Mouse (Mus musculus) G1E (cell line): ENCODE data around the gene Pias4. TPM values are rescaled to one million over a fixed set of nuclear protein-coding genes. Genes with fewer than 3 reads are reported as not detected.
"Not testable (repeated sequence)": the region's sequence is repeated elsewhere in the genome, so short reads cannot be mapped to it uniquely, and the experiment has no call there.

ENCODE experiments used
- ATAC-seq: 2 replicates; pipeline ENCODE4 v1.8.0; 2016; ENCODE audit warnings: mild to moderate bottlenecking; ENCODE audit not compliant: insufficient number of reproducible peaks, poor library complexity, low FRiP score, severe bottlenecking; ENCODE audit errors: extremely low read depth
- DNase-seq: peaks from one replicate; pipeline ENCODE4 v3.0.0; 2012; ENCODE audit warnings: low spot score
- H3K27me3 ChIP-seq: 2 replicates; pipeline ENCODE4 v1.6.1; 2012; ENCODE audit warnings: mild to moderate bottlenecking, low read length, inconsistent platforms; ENCODE audit not compliant: insufficient read depth
- H3K36me3 ChIP-seq: replicated peaks from 2 replicates; pipeline ENCODE3; 2012; ENCODE audit warnings: mild to moderate bottlenecking, inconsistent platforms
- H3K4me1 ChIP-seq: 2 replicates; pipeline ENCODE4 v1.6.1; 2012; ENCODE audit warnings: low read depth, low read length, inconsistent platforms, mixed read lengths; ENCODE audit not compliant: insufficient read depth
- H3K4me3 ChIP-seq: 2 replicates; pipeline ENCODE4 v1.5.1; 2012; ENCODE audit warnings: low read depth, mild to moderate bottlenecking, inconsistent platforms, low read length, moderate library complexity, mixed read lengths
- H3K9me3 ChIP-seq: replicated peaks from 2 replicates; pipeline ENCODE4 v1.6.1; 2012; ENCODE audit warnings: inconsistent platforms
- CTCF ChIP-seq: IDR thresholded peaks from 2 replicates; pipeline ENCODE4 v1.5.1; 2012; ENCODE audit warnings: low read depth, low read length, inconsistent platforms, mixed read lengths
- GATA1 ChIP-seq: IDR thresholded peaks from 2 replicates; pipeline ENCODE4 v1.6.1; 2012; ENCODE audit warnings: borderline replicate concordance, low read length, inconsistent platforms, mixed read lengths
- GATA2 ChIP-seq: IDR thresholded peaks from 2 replicates; pipeline ENCODE4 v1.6.1; 2012; ENCODE audit warnings: low read depth, low read length, inconsistent platforms, borderline replicate concordance
- POLR2AphosphoS5 ChIP-seq: IDR thresholded peaks from 2 replicates; pipeline ENCODE4 v1.6.1; 2012; ENCODE audit warnings: low read depth, low read length, inconsistent platforms; ENCODE audit not compliant: insufficient replicate concordance
- TAL1 ChIP-seq: conservative IDR thresholded peaks from 2 replicates; pipeline ENCODE4 v1.6.1; 2012; ENCODE audit warnings: low read depth, low read length, inconsistent platforms, mixed read lengths
- polyA plus RNA-seq: library from polyadenylated mRNA; stranded (reverse); fragments of >175 nt; gene quantifications from 2 replicates; pipeline ENCODE4 v1.2.3, GENCODE M21; 2012
- total RNA-seq, 2 experiments: library from RNA; stranded (forward) in 1 of 2; stranded (reverse) in 1 of 2; fragments of 200-1000 nt in 1 of 2; fragments of >200 nt in 1 of 2; fragmentation: Nextera tagmentation in 1 of 2; gene quantifications; 2 replicates each; pipeline ENCODE4 v1.2.3; 2014 to 2017

Gene Pias4
- total and polyA plus RNA-seq, 3 experiments, result 21.2 to 62.7 (median 28.6) TPM

DNA sequence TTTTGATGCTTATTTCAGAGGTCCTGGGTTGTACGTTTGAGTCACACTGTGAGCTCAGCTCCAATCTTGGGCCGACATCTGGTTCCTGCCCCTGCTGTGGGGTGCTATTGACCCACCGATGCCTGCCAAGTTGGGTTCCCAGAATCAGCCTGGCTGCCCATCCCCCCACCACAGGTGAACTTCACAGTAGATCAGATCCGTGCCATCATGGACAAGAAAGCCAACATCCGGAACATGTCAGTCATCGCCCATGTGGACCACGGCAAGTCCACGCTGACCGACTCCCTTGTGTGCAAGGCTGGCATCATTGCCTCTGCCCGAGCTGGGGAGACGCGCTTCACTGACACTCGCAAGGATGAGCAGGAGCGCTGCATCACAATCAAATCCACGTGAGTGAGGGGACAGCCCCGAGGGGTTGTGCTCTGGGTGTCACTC lies 9.8 kb upstream of the Pias4 start:
- no peak for DNase-seq
- Histone ChIP-seq H3K4me3 (peak overlapping the region; percentile 84), H3K4me1 (peaks cover 82% of the 10 kb centered on the region), H3K27me3 (no peaks in the 10 kb centered on the region), H3K36me3 (peaks cover 57% of the 10 kb centered on the region), H3K9me3 (no peaks in the 10 kb centered on the region)
- TF ChIP-seq TAL1, result no peak
- no peak for TF ChIP-seq CTCF
- no peak; the same call in 1 of the 2 replicates for TF ChIP-seq POLR2AphosphoS5
- no peak for TF ChIP-seq GATA2
- TF ChIP-seq GATA1, result no peak
- ATAC-seq, result no peak

GRCm38 (mm10) chr10:81176466-81177271 lies 8.9 kb upstream of the Pias4 start, which contains the start of gene Eef2:
Eef2 (plus strand) TSS chr10:81176631.
- ATAC-seq, result peak; percentile 65
- Histone ChIP-seq H3K4me1 (peaks cover 76% of the 10 kb centered on the region), H3K4me3 (peak within 1 kb of the TSS; percentile 84), H3K27me3 (no peaks in the 10 kb centered on the region), H3K9me3 (no peaks in the 10 kb centered on the region), H3K36me3 (peaks cover 49% of the 10 kb centered on the region)
- DNase-seq, result peak; percentile 94
- peak; percentile 96; the same call in 1 of the 2 replicates for TF ChIP-seq POLR2AphosphoS5
- no peak for TF ChIP-seq TAL1
- TF ChIP-seq GATA2, result no peak
- TF ChIP-seq CTCF, result no peak

- TF ChIP-seq TAL1 (no peak), CTCF (no peak), GATA2 (no peak), POLR2AphosphoS5 (no peak), GATA1 (no peak)
- no peak for DNase-seq
- Histone ChIP-seq H3K4me3 (peak overlapping the region; percentile 84), H3K36me3 (peaks cover 42% of the 10 kb centered on the region), H3K4me1 (peaks cover 70% of the 10 kb centered on the region), H3K9me3 (no peaks in the 10 kb centered on the region), H3K27me3 (no peaks in the 10 kb centered on the region)
- no peak for ATAC-seq
Observed at GRCm38 (mm10) chr10:81175936-81176465, 8.3 kb upstream of the Pias4 start.

DNA sequence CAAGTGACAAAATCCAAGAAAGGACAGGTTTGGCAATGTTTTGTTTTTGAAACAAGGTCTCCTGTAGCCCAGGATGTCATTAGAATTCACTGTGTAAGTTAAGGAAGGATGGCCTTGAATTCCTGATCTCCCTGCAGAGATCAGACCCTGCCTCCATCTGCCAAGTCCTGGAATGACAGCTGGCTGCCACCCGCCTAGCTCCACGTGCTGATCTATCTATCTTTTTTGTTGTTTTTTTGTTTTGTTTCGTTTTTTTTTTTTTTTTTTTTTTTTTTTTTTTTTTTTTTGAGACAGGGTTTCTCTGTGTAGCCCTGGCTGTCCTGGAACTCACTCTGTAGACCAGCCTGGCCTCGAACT lies 7.6 kb upstream of the Pias4 start:
- H3K4me3 ChIP-seq, result peak overlapping the region; percentile 55; the same call in 1 of the 2 replicates
- H3K4me1 ChIP-seq, result peaks cover 63% of the 10 kb centered on the region
- ATAC-seq, result not testable (repeated sequence)

GRCm38 (mm10) chr10:81174617-81175344 lies 7.1 kb upstream of the Pias4 start:
- no peaks in the 10 kb centered on the region for H3K27me3 ChIP-seq
- peaks cover 31% of the 10 kb centered on the region for H3K36me3 ChIP-seq
- DNase-seq (peak; percentile 57), ATAC-seq (peak; percentile 43)
- TF ChIP-seq TAL1, result no peak
- peak; percentile 95 for TF ChIP-seq CTCF
- H3K9me3 ChIP-seq, result no peaks in the 10 kb centered on the region
- peak overlapping the region; percentile 55; the same call in 1 of the 2 replicates for H3K4me3 ChIP-seq
- H3K4me1 ChIP-seq, result peaks cover 58% of the 10 kb centered on the region

More for the DNA sequence above, 7.6 kb upstream of the Pias4 start:
- not testable (repeated sequence) for H3K9me3 ChIP-seq, DNase-seq, H3K27me3 ChIP-seq
- peaks cover 36% of the 10 kb centered on the region for H3K36me3 ChIP-seq

GRCm38 (mm10) chr10:81173132-81173531 lies 5.4 kb upstream of the Pias4 start:
- H3K9me3 ChIP-seq, result no peaks in the 10 kb centered on the region
- ATAC-seq (no peak), DNase-seq (no peak)
- no peaks in the 10 kb centered on the region for H3K27me3 ChIP-seq
- peaks cover 53% of the 10 kb centered on the region for H3K4me1 ChIP-seq
- peaks cover 15% of the 10 kb centered on the region for H3K36me3 ChIP-seq
- TF ChIP-seq POLR2AphosphoS5, result no peak
- no peak for TF ChIP-seq GATA2
- peak; percentile 25; the same call in 1 of the 2 replicates for TF ChIP-seq CTCF
- no peak for TF ChIP-seq TAL1
- no peak for TF ChIP-seq GATA1
- peak overlapping the region; percentile 48; the same call in 1 of the 2 replicates for H3K4me3 ChIP-seq

DNA sequence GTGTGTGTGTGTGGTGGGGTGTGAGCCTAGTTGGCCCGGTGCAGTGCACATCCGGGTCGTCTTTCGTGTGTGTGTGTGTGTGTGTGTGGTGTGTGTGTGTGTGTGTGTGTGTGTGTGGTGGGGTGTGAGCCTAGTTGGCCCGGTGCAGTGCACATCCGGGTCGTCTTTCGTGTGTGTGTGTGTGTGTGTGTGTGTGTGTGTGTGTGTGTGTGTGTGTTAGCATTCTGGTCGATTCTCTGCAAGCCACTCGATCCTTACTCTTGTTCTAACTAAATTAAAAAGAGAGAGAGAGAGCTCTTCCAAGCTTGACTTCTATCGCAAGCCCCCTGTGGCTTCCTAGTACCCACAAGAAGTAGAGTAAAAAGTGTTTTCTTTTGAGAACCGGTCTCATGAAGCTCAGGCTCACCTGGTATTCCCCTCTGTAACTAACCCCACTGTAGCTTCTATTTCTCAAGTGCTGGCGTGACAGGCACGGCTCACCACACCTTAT lies 1.7 kb upstream of the Pias4 start:
- H3K27me3 ChIP-seq, H3K9me3 ChIP-seq, ATAC-seq, DNase-seq: not testable (repeated sequence)
- Histone ChIP-seq H3K4me1 (peaks cover 57% of the 10 kb centered on the region), H3K4me3 (peak overlapping the region; percentile 27; the same call in 1 of the 2 replicates), H3K36me3 (peaks cover 19% of the 10 kb centered on the region)
